Mouse (Mus musculus): ENCODE data around the gene Sorcs3. TPM values are rescaled to one million over a fixed set of nuclear protein-coding genes. Genes with fewer than 3 reads are reported as not detected.

Gene Sorcs3
- polyA plus RNA-seq, 1 experiment, result 1.1 TPM

- TF ChIP-seq CTCF (IDR thresholded peaks at IDR 0.05; ENCODE audit: control insufficient read depth, insufficient read depth, low read length), result no peak
- TF ChIP-seq POLR2A (IDR thresholded peaks at IDR 0.05; ENCODE audit: borderline replicate concordance, control insufficient read depth, low read depth, low read length), result no peak
- Histone ChIP-seq H3K4me1 (ENCODE audit: control insufficient read depth, insufficient read depth, low read length) (no peaks in the 10 kb centered on the region), H3K27ac (ENCODE audit: control insufficient read depth, insufficient read depth, low read depth, low read length, poor library complexity) (no peak overlapping the region), H3K4me3 (replicated peaks; ENCODE audit: control insufficient read depth, low read depth, low read length) (no peak overlapping the region)
- 38% methylated on average over 2 of the region's 2 CpGs for WGBS
Observed at GRCm38 (mm10) chr19:48413836-48414235, 208.0 kb downstream of the Sorcs3 start.

- H3K27ac ChIP-seq (ENCODE audit: control insufficient read depth, insufficient read depth, low read depth, low read length, poor library complexity), result no peak overlapping the region
- TF ChIP-seq POLR2A (IDR thresholded peaks at IDR 0.05; ENCODE audit: borderline replicate concordance, control insufficient read depth, low read depth, low read length), result no peak
- TF ChIP-seq CTCF (IDR thresholded peaks at IDR 0.05; ENCODE audit: control insufficient read depth, insufficient read depth, low read length), result no peak
- H3K4me3 ChIP-seq (replicated peaks; ENCODE audit: control insufficient read depth, low read depth, low read length), result no peak overlapping the region
- H3K4me1 ChIP-seq (ENCODE audit: control insufficient read depth, insufficient read depth, low read length), result no peaks in the 10 kb centered on the region
- WGBS, result 78% methylated on average over 3 of the region's 3 CpGs
Observed at GRCm38 (mm10) chr19:48418356-48418755, 212.5 kb downstream of the Sorcs3 start.

- TF ChIP-seq POLR2A (IDR thresholded peaks at IDR 0.05; ENCODE audit: borderline replicate concordance, control insufficient read depth, low read depth, low read length) (no peak), CTCF (IDR thresholded peaks at IDR 0.05; ENCODE audit: control insufficient read depth, insufficient read depth, low read length) (no peak)
- H3K27ac ChIP-seq (ENCODE audit: control insufficient read depth, insufficient read depth, low read depth, low read length, poor library complexity), result no peak overlapping the region
- no peak overlapping the region for H3K4me3 ChIP-seq (replicated peaks; ENCODE audit: control insufficient read depth, low read depth, low read length)
- 74% methylated on average over 4 of the region's 4 CpGs for WGBS
- H3K4me1 ChIP-seq (ENCODE audit: control insufficient read depth, insufficient read depth, low read length), result no peaks in the 10 kb centered on the region; the same call in 1 of the 2 replicates
Observed at GRCm38 (mm10) chr19:48429263-48429662, 223.4 kb downstream of the Sorcs3 start.

GRCm38 (mm10) chr19:48429755-48430154 is 223.9 kb downstream of the Sorcs3 start:
- no peaks in the 10 kb centered on the region; the same call in 1 of the 2 replicates for H3K4me1 ChIP-seq (ENCODE audit: control insufficient read depth, insufficient read depth, low read length)
- TF ChIP-seq POLR2A (IDR thresholded peaks at IDR 0.05; ENCODE audit: borderline replicate concordance, control insufficient read depth, low read depth, low read length) (no peak), CTCF (IDR thresholded peaks at IDR 0.05; ENCODE audit: control insufficient read depth, insufficient read depth, low read length) (no peak)
- H3K27ac ChIP-seq (ENCODE audit: control insufficient read depth, insufficient read depth, low read depth, low read length, poor library complexity), result no peak overlapping the region
- 11% methylated on average over 2 of the region's 2 CpGs for WGBS
- H3K4me3 ChIP-seq (replicated peaks; ENCODE audit: control insufficient read depth, low read depth, low read length), result no peak overlapping the region

- H3K4me1 ChIP-seq (ENCODE audit: control insufficient read depth, insufficient read depth, low read length), result no peaks in the 10 kb centered on the region; the same call in 1 of the 2 replicates
- 53% methylated on average over 5 of the region's 5 CpGs for WGBS
- H3K27ac ChIP-seq (ENCODE audit: control insufficient read depth, insufficient read depth, low read depth, low read length, poor library complexity), result no peak overlapping the region
- H3K4me3 ChIP-seq (replicated peaks; ENCODE audit: control insufficient read depth, low read depth, low read length), result no peak overlapping the region
- TF ChIP-seq CTCF (IDR thresholded peaks at IDR 0.05; ENCODE audit: control insufficient read depth, insufficient read depth, low read length) (no peak), POLR2A (IDR thresholded peaks at IDR 0.05; ENCODE audit: borderline replicate concordance, control insufficient read depth, low read depth, low read length) (no peak)
Observed at GRCm38 (mm10) chr19:48430328-48430727, 224.5 kb downstream of the Sorcs3 start.

GRCm38 (mm10) chr19:48438450-48438849 is 232.6 kb downstream of the Sorcs3 start:
- Histone ChIP-seq H3K4me3 (replicated peaks; ENCODE audit: control insufficient read depth, low read depth, low read length) (no peak overlapping the region), H3K4me1 (ENCODE audit: control insufficient read depth, insufficient read depth, low read length) (no peaks in the 10 kb centered on the region), H3K27ac (ENCODE audit: control insufficient read depth, insufficient read depth, low read depth, low read length, poor library complexity) (no peak overlapping the region)
- no peak for TF ChIP-seq CTCF (IDR thresholded peaks at IDR 0.05; ENCODE audit: control insufficient read depth, insufficient read depth, low read length)
- TF ChIP-seq POLR2A (IDR thresholded peaks at IDR 0.05; ENCODE audit: borderline replicate concordance, control insufficient read depth, low read depth, low read length), result no peak
- 32% methylated on average over 1 of the region's 1 CpGs for WGBS

- TF ChIP-seq CTCF (IDR thresholded peaks at IDR 0.05; ENCODE audit: control insufficient read depth, insufficient read depth, low read length), result no peak
- TF ChIP-seq POLR2A (IDR thresholded peaks at IDR 0.05; ENCODE audit: borderline replicate concordance, control insufficient read depth, low read depth, low read length), result no peak
- no peak overlapping the region for H3K4me3 ChIP-seq (replicated peaks; ENCODE audit: control insufficient read depth, low read depth, low read length)
- no peaks in the 10 kb centered on the region for H3K4me1 ChIP-seq (ENCODE audit: control insufficient read depth, insufficient read depth, low read length)
- no peak overlapping the region for H3K27ac ChIP-seq (ENCODE audit: control insufficient read depth, insufficient read depth, low read depth, low read length, poor library complexity)
- WGBS, result 79% methylated on average over 5 of the region's 5 CpGs
Observed at GRCm38 (mm10) chr19:48461141-48461540, 255.3 kb downstream of the Sorcs3 start.

GRCm38 (mm10) chr19:48462426-48462825 is 256.6 kb downstream of the Sorcs3 start:
- Histone ChIP-seq H3K27ac (ENCODE audit: control insufficient read depth, insufficient read depth, low read depth, low read length, poor library complexity) (no peak overlapping the region), H3K4me1 (ENCODE audit: control insufficient read depth, insufficient read depth, low read length) (no peaks in the 10 kb centered on the region), H3K4me3 (replicated peaks; ENCODE audit: control insufficient read depth, low read depth, low read length) (no peak overlapping the region)
- no peak for TF ChIP-seq CTCF (IDR thresholded peaks at IDR 0.05; ENCODE audit: control insufficient read depth, insufficient read depth, low read length)
- no peak for TF ChIP-seq POLR2A (IDR thresholded peaks at IDR 0.05; ENCODE audit: borderline replicate concordance, control insufficient read depth, low read depth, low read length)
- WGBS, result 73% methylated on average over 3 of the region's 3 CpGs

GRCm38 (mm10) chr19:48463494-48463893 is 257.7 kb downstream of the Sorcs3 start:
- H3K4me1 ChIP-seq (ENCODE audit: control insufficient read depth, insufficient read depth, low read length), result no peaks in the 10 kb centered on the region
- no peak overlapping the region for H3K4me3 ChIP-seq (replicated peaks; ENCODE audit: control insufficient read depth, low read depth, low read length)
- no peak overlapping the region for H3K27ac ChIP-seq (ENCODE audit: control insufficient read depth, insufficient read depth, low read depth, low read length, poor library complexity)
- no peak for TF ChIP-seq POLR2A (IDR thresholded peaks at IDR 0.05; ENCODE audit: borderline replicate concordance, control insufficient read depth, low read depth, low read length)
- TF ChIP-seq CTCF (IDR thresholded peaks at IDR 0.05; ENCODE audit: control insufficient read depth, insufficient read depth, low read length), result no peak
- 78% methylated on average over 3 of the region's 3 CpGs for WGBS
